Mouse (Mus musculus) heart, postnatal 10 days (tissue): Measurements from ENCODE around the gene Galr3. TPM values are rescaled to one million over a fixed set of nuclear protein-coding genes. Genes with fewer than 3 reads are reported as not detected.
"Not testable (repeated sequence)": the region's sequence is repeated elsewhere in the genome, so short reads cannot be mapped to it uniquely, and the experiment has no call there.

Experiments
- DNase-seq, 2 experiments: peaks; one replicate each; pipeline ENCODE4 v3.0.0; 2021
- intact Hi-C: fragments of 180-260 bp; cut with DNase I; formaldehyde crosslinking; loops from one replicate; pipeline ENCODE4 v1.15.1; 2025
- total RNA-seq, 2 experiments: library from RNA; stranded (reverse); gene quantifications; 2 replicates each; pipeline ENCODE4 v1.2.3; 2021

Galr3 gene
- not detected for total RNA-seq

- intact Hi-C loops: no loop called here
Observed at GRCm38 (mm10) chr15:79041585-79041984, at the start of gene Galr3. Gene Galr3, plus strand, starts transcription at chr15:79041885.

GRCm38 (mm10) chr15:78992235-78992634 is 49.5 kb upstream of the Galr3 start:
- intact Hi-C loops: no loop called here
- DNase-seq: no peak

More at GRCm38 (mm10) chr15:79041585-79041984, at the start of gene Galr3:
- no peak for DNase-seq

- DNase-seq: no peak
- intact Hi-C loops: no loop called here
Observed at GRCm38 (mm10) chr15:78992925-78993324, 48.8 kb upstream of the Galr3 start.

GRCm38 (mm10) chr15:78995916-78996315 is 45.8 kb upstream of the Galr3 start:
- DNase-seq: no peak
- intact Hi-C loops: no loop called here

- intact Hi-C loops: no loop called here
- DNase-seq: no peak
Observed at GRCm38 (mm10) chr15:78996663-78997062, 45.0 kb upstream of the Galr3 start.

- no peak for DNase-seq
Observed at GRCm38 (mm10) chr15:78998348-78998747, 43.3 kb upstream of the Galr3 start.

GRCm38 (mm10) chr15:78999586-78999985 is 42.1 kb upstream of the Galr3 start:
- intact Hi-C loops: no loop called here
- DNase-seq: no peak

More at GRCm38 (mm10) chr15:78998348-78998747, 43.3 kb upstream of the Galr3 start:
- intact Hi-C loops: no loop called here

- no peak for DNase-seq
- intact Hi-C loops: no loop called here
Observed at GRCm38 (mm10) chr15:79000357-79000791, 41.3 kb upstream of the Galr3 start.

- DNase-seq: no peak
- intact Hi-C loops: no loop called here
Observed at GRCm38 (mm10) chr15:79001559-79001958, 40.1 kb upstream of the Galr3 start.

- DNase-seq: peak; percentile 35 to 41
- intact Hi-C loops: no loop called here
Observed at GRCm38 (mm10) chr15:79002036-79002435, 39.6 kb upstream of the Galr3 start.

- DNase-seq: no peak
- intact Hi-C loops: no loop called here
Observed at GRCm38 (mm10) chr15:79003079-79003478, 38.6 kb upstream of the Galr3 start.

GRCm38 (mm10) chr15:79005581-79005980 is 36.1 kb upstream of the Galr3 start:
- intact Hi-C loops: no loop called here
- DNase-seq: no peak

GRCm38 (mm10) chr15:79006638-79007037 is 35.0 kb upstream of the Galr3 start:
- DNase-seq: no peak
- intact Hi-C loops: no loop called here

- intact Hi-C loops: no loop called here
- DNase-seq: no peak
Observed at GRCm38 (mm10) chr15:79007059-79007458, 34.6 kb upstream of the Galr3 start.

GRCm38 (mm10) chr15:79007836-79008235 is 33.8 kb upstream of the Galr3 start:
- intact Hi-C loops, DNase-seq: not testable (repeated sequence)

GRCm38 (mm10) chr15:79009734-79010133 is 32.0 kb upstream of the Galr3 start:
- intact Hi-C loops: no loop called here
- DNase-seq: no peak

- intact Hi-C loops: no loop called here
- no peak for DNase-seq
Observed at GRCm38 (mm10) chr15:79011550-79011949, 30.1 kb upstream of the Galr3 start.

GRCm38 (mm10) chr15:79013382-79013781 is 28.3 kb upstream of the Galr3 start:
- intact Hi-C loops: no loop called here
- no peak for DNase-seq

GRCm38 (mm10) chr15:79018191-79018590 is 23.5 kb upstream of the Galr3 start:
- intact Hi-C loops: loop anchor here (5.0 kb wide), 1 partner anchor 116 kb away; no protein-coding TSS in a partner anchor
- DNase-seq: no peak

GRCm38 (mm10) chr15:79018886-79019285 is 22.8 kb upstream of the Galr3 start:
- intact Hi-C loops: loop anchor here (5.0 kb wide), 1 partner anchor 117 kb away; no protein-coding TSS in a partner anchor
- DNase-seq: no peak

GRCm38 (mm10) chr15:79022671-79023230 is 18.9 kb upstream of the Galr3 start:
- no peak for DNase-seq
- intact Hi-C loops: no loop called here

- intact Hi-C loops: no loop called here
- no peak for DNase-seq
Observed at GRCm38 (mm10) chr15:79023366-79023765, 18.3 kb upstream of the Galr3 start.
